Mouse (Mus musculus): ENCODE results near the gene Ccdc114. TPM values are rescaled to one million over a fixed set of nuclear protein-coding genes. Genes with fewer than 3 reads are reported as not detected.

The Ccdc114 gene
- polyA plus RNA-seq, 1 experiment: 4.6 TPM

- no peak for DNase-seq (ENCODE audit: low read depth)
Observed at GRCm38 (mm10) chr7:45981612-45982011, 57.7 kb downstream of the Ccdc114 start.

- no peak for DNase-seq (ENCODE audit: low read depth)
Observed at GRCm38 (mm10) chr7:45986893-45987292, 63.0 kb downstream of the Ccdc114 start.

GRCm38 (mm10) chr7:45988344-45988743, 64.5 kb downstream of the Ccdc114 start:
- DNase-seq (ENCODE audit: low read depth): no peak

GRCm38 (mm10) chr7:45992470-45992869, 68.6 kb downstream of the Ccdc114 start:
- no peak for DNase-seq (ENCODE audit: low read depth)

Other genes starting within 250 kb of the Ccdc114 start
- 0.85 and 2.7 TPM in 2 replicates for gene Ntn5, start 240.1 kb upstream of the Ccdc114 start, polyA plus RNA-seq (2012; rRNA removed)
- 1.7 and 2.8 TPM in 2 replicates for gene Sec1, start 229.7 kb upstream of the Ccdc114 start, polyA plus RNA-seq (2012; rRNA removed)
- gene Car11, start 224.2 kb upstream of the Ccdc114 start, polyA plus RNA-seq (2012; rRNA removed): 9.1 and 11.8 TPM in 2 replicates
- gene Dbp, start 219.0 kb upstream of the Ccdc114 start, polyA plus RNA-seq (2012; rRNA removed): 31.0 and 50.0 TPM in 2 replicates
- gene Rpl18, start 208.6 kb upstream of the Ccdc114 start, polyA plus RNA-seq (2012; rRNA removed): 1,223 and 1,429 TPM in 2 replicates
- gene Sphk2, start 206.1 kb upstream of the Ccdc114 start, polyA plus RNA-seq (2012; rRNA removed): 50.0 and 52.1 TPM in 2 replicates
- 2.6 and 2.7 TPM in 2 replicates for gene Fam83e, start 202.9 kb upstream of the Ccdc114 start, polyA plus RNA-seq (2012; rRNA removed)
- gene Spaca4, start 198.3 kb upstream of the Ccdc114 start, polyA plus RNA-seq (2012; rRNA removed): 0.93 and 1.3 TPM in 2 replicates
- 2.7 and 3.6 TPM in 2 replicates for gene Lmtk3, start 140.3 kb upstream of the Ccdc114 start, polyA plus RNA-seq (2012; rRNA removed)
- 22.6 and 37.0 TPM in 2 replicates for gene Sult2b1, start 139.4 kb upstream of the Ccdc114 start, polyA plus RNA-seq (2012; rRNA removed)
- gene Cyth2, start 109.5 kb upstream of the Ccdc114 start, polyA plus RNA-seq (2012; rRNA removed): 51.1 and 56.9 TPM in 2 replicates
- 1.4 and 15.1 TPM in 2 replicates for gene Kcnj14, start 99.3 kb upstream of the Ccdc114 start, polyA plus RNA-seq (2012; rRNA removed)
- gene Grwd1, start 93.1 kb upstream of the Ccdc114 start, polyA plus RNA-seq (2012; rRNA removed): 11.4 and 13.8 TPM in 2 replicates
- gene Kdelr1, start 51.3 kb upstream of the Ccdc114 start, polyA plus RNA-seq (2012; rRNA removed): 336 and 353 TPM in 2 replicates
- 1.3 and 1.8 TPM in 2 replicates for gene Grin2d, start 45.7 kb upstream of the Ccdc114 start, polyA plus RNA-seq (2012; rRNA removed)
- gene Syngr4, start 27.4 kb upstream of the Ccdc114 start, polyA plus RNA-seq (2012; rRNA removed): 1.7 and 3.1 TPM in 2 replicates
- gene Tmem143, start 27.1 kb upstream of the Ccdc114 start, polyA plus RNA-seq (2012; rRNA removed): 53.9 and 63.6 TPM in 2 replicates
- 91.6 and 139 TPM in 2 replicates for gene Emp3, start 2.7 kb upstream of the Ccdc114 start, polyA plus RNA-seq (2012; rRNA removed)
- 0.14 and 0.38 TPM in 2 replicates for gene Abcc6, start 106.2 kb downstream of the Ccdc114 start, polyA plus RNA-seq (2012; rRNA removed)
- 53.8 and 59.7 TPM in 2 replicates for gene Nomo1, start 109.6 kb downstream of the Ccdc114 start, polyA plus RNA-seq (2012; rRNA removed)
- gene Kcnj11, start 176.7 kb downstream of the Ccdc114 start, polyA plus RNA-seq (2012; rRNA removed): 16.5 and 18.0 TPM in 2 replicates